Mouse (Mus musculus) neural tube, embryonic 11.5 days (tissue): ENCODE data around the gene Aamp. TPM values are rescaled to one million over a fixed set of nuclear protein-coding genes. Genes with fewer than 3 reads are reported as not detected.

ENCODE experiments used
- ATAC-seq: fragments of 200-750 bp; cut with Nextera tagmentation; 2 replicates; pipeline ENCODE4 v1.8.0; 2017; ENCODE audit warnings: moderate number of reproducible peaks, mild to moderate bottlenecking, moderate TSS enrichment, moderate library complexity; ENCODE audit not compliant: insufficient read depth, low FRiP score, low TSS enrichment
- DNase-seq: peaks from one replicate; pipeline ENCODE4 v3.0.0-alpha.2; 2015; ENCODE audit warnings: low spot score
- H3K27ac ChIP-seq: fragments of 300-500 bp; sonication (generic); 2 replicates; pipeline ENCODE4 v1.5.1; 2014; ENCODE audit warnings: low read depth, mild to moderate bottlenecking, low read length
- H3K27me3 ChIP-seq: fragments of 300-500 bp; sonication (generic); 2 replicates; pipeline ENCODE4 v1.6.1; 2014; ENCODE audit warnings: mild to moderate bottlenecking, low read length, mixed read lengths; ENCODE audit not compliant: control insufficient read depth, insufficient read depth
- H3K36me3 ChIP-seq: fragments of 300-500 bp; sonication (generic); 2 replicates; pipeline ENCODE4 v1.6.1; 2014; ENCODE audit warnings: mild to moderate bottlenecking, low read length, moderate library complexity, mixed read lengths; ENCODE audit not compliant: control insufficient read depth, insufficient read depth
- H3K4me1 ChIP-seq: fragments of 300-500 bp; sonication (generic); 2 replicates; pipeline ENCODE4 v1.6.1; 2014; ENCODE audit warnings: low read length, mixed read lengths; ENCODE audit not compliant: control insufficient read depth, insufficient read depth
- H3K4me2 ChIP-seq: fragments of 300-500 bp; sonication (generic); 2 replicates; pipeline ENCODE4 v1.6.1; 2014; ENCODE audit warnings: low read depth, mild to moderate bottlenecking, moderate library complexity
- H3K4me3 ChIP-seq: fragments of 300-500 bp; sonication (generic); 2 replicates; pipeline ENCODE4 v1.5.1; 2014; ENCODE audit warnings: low read depth, low read length
- H3K9ac ChIP-seq: fragments of 300-500 bp; sonication (generic); 2 replicates; pipeline ENCODE4 v1.6.1; 2014; ENCODE audit warnings: mild to moderate bottlenecking, low read length
- H3K9me3 ChIP-seq: fragments of 300-500 bp; sonication (generic); 2 replicates; pipeline ENCODE4 v1.6.1; 2016; ENCODE audit warnings: low read length; ENCODE audit not compliant: control insufficient read depth
- WGBS: fragments of 180-500 bp; shearing (Covaris S2); extraction: QIAGEN DNeasy Blood & Tissue Kit; methylation state at CpG from one replicate; pipeline ENCODE4 v1.1.7; 2014; 5-methylcytosine and 5-hydroxymethylcytosine counted together
- polyA plus RNA-seq: library from polyadenylated mRNA; unstranded; fragments of >200 nt; fragmentation: Nextera tagmentation; extraction: Ambion mirVana; gene quantifications from 2 replicates; pipeline ENCODE4 v1.2.1, GENCODE M21; 2014

The Aamp gene
- polyA plus RNA-seq, 1 experiment from 2014 or later, result 215 TPM

DNA sequence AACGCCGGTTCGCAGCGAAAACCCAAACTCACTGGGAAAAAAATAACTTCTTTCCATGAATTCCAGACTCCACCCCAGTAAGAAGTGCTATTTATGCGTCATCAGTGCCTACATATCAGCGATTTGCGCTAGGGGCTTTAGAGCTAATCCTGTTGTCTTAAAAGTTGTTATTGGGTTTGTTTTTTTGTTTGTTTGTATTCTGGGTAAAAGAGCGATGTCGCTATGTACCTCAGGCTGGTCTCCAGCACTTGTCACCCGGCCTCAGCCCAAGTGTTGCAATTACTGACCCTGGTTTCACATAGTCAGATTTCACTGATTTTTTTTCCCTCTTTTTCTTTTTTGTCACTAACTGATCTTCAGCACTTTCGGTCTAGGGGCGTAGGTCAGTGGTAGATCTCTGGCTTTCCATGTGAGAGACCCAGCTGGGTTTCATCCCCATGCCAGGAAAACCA is 19.8 kb upstream of the Aamp start:
- Histone ChIP-seq H3K9me3 (no peaks in the 10 kb centered on the region), H3K27me3 (0 out of 2 replicates have a peak, but pooled peaks cover 2% of the 10 kb centered on the region), H3K9ac (peak overlapping the region; percentile 66), H3K4me3 (peak overlapping the region; percentile 51), H3K4me2 (peak overlapping the region; percentile 82), H3K36me3 (no peaks in the 10 kb centered on the region), H3K27ac (no peak overlapping the region), H3K4me1 (peaks cover 6% of the 10 kb centered on the region; the same call in 1 of the 2 replicates)
- DNase-seq, result no peak
- ATAC-seq, result no peak
- WGBS, result 5% methylated on average over 12 of the region's 12 CpGs

DNA sequence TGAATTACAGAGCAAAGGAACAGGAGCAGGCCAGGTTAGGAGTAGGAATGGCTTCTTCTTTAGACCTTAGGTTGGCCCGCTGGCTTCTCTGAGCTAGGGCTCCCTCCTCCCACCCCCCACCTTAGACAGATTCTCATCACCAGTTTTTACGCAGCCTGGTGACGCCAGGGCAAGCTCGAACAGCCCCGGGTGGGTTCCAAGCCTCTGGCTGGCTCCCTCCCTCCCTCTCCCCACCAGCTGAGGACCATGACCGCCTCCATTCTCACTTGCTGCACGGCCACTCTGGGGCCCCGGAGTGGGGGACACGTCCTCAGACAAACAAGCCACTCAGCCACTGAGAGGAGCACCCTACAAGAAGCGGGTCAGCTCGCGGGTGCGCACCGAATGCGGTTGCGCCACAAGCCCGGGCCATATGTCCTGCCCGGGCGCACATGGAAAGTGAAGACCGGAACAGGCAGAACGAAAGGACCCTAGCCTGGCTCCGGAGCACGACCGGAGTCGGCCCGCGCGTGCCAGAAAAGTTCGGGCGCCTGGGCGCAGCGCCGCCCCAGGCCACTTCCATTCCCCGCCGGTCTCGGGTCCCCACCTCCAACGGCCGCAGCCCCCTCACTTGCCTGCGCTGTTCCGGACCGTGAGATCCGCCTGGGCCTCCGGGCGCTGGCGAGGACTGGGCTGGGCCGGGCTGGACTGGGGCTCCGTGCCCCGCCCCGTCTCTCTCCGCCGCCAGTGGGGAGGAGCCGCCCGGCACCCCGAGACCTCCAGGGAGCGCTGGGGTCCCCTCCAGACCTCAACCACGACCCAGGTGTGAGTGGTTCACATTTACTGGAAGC is 19.2 kb upstream of the Aamp start:
- peak; percentile 58 for ATAC-seq
- H3K9me3 ChIP-seq, result no peaks in the 10 kb centered on the region

DNA sequence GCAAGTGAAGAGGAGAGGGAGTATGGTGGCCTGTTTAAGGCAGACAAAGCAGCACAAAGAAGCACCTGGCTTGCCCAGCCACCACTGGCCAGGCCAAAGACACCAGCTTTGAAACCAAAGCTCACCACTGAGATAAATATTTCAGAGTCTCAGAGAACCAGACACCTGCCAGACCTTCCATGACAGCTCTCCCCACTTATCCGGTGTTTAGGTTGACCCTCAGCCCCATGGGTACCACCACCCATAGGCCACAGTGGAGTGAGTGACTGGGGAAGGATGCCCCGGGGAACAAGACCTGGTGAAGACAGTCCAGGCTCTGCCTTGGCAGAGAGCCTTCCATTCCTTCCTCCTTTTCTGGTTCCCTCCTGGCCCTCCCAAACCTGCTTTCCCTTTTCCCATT is 18.3 kb upstream of the Aamp start:
- no peak overlapping the region for H3K4me3 ChIP-seq
- H3K36me3 ChIP-seq, result no peaks in the 10 kb centered on the region
- ATAC-seq (no peak), DNase-seq (no peak)
- WGBS, result 88% methylated on average over 2 of the region's 2 CpGs
- H3K27ac ChIP-seq, result no peak overlapping the region
- H3K4me1 ChIP-seq, result peaks cover 6% of the 10 kb centered on the region; the same call in 1 of the 2 replicates
- H3K9ac ChIP-seq, result no peak overlapping the region
- H3K4me2 ChIP-seq, result no peak overlapping the region
- H3K27me3 ChIP-seq, result 0 out of 2 replicates have a peak, but pooled peaks cover 2% of the 10 kb centered on the region
- no peaks in the 10 kb centered on the region for H3K9me3 ChIP-seq

More for the DNA sequence above, 19.2 kb upstream of the Aamp start:
- 0 out of 2 replicates have a peak, but pooled peaks cover 2% of the 10 kb centered on the region for H3K27me3 ChIP-seq
- peak overlapping the region; percentile 51 for H3K4me3 ChIP-seq
- peak overlapping the region; percentile 82 for H3K4me2 ChIP-seq
- peaks cover 6% of the 10 kb centered on the region; the same call in 1 of the 2 replicates for H3K4me1 ChIP-seq
- 0 out of 2 replicates have a peak overlapping the region, but pooled peaks have one; percentile 20 for H3K27ac ChIP-seq
- DNase-seq, result peak; percentile 59
- no peaks in the 10 kb centered on the region for H3K36me3 ChIP-seq
- WGBS, result under 1% methylated on average over 55 of the region's 56 CpGs
- peak overlapping the region; percentile 66 for H3K9ac ChIP-seq

DNA sequence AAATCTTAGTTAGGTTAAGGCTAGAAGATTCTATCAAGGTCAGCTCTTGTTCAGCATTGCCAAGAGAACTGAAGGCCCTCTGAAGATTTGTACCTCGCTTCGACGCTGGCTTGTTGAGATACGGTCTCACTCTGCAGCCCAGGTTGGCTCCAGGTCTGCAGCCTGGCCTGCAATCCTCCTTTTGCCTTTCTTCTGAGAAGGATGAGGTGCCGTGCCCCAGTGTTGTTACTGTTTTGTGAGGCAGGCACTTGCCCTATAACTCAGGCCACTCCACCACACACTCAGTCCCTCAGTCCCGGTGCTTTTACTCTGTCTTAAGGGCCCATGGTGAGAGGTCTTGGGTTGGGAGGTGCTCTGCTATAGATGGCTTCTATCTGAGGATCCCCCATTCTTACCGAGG is 17.7 kb upstream of the Aamp start:
- Histone ChIP-seq H3K9me3 (no peaks in the 10 kb centered on the region), H3K4me1 (peaks cover 6% of the 10 kb centered on the region; the same call in 1 of the 2 replicates), H3K36me3 (no peaks in the 10 kb centered on the region), H3K4me3 (no peak overlapping the region), H3K27me3 (0 out of 2 replicates have a peak, but pooled peaks cover 2% of the 10 kb centered on the region), H3K4me2 (no peak overlapping the region), H3K9ac (no peak overlapping the region), H3K27ac (no peak overlapping the region)
- 86% methylated on average over 7 of the region's 7 CpGs for WGBS
- DNase-seq (no peak), ATAC-seq (no peak)

DNA sequence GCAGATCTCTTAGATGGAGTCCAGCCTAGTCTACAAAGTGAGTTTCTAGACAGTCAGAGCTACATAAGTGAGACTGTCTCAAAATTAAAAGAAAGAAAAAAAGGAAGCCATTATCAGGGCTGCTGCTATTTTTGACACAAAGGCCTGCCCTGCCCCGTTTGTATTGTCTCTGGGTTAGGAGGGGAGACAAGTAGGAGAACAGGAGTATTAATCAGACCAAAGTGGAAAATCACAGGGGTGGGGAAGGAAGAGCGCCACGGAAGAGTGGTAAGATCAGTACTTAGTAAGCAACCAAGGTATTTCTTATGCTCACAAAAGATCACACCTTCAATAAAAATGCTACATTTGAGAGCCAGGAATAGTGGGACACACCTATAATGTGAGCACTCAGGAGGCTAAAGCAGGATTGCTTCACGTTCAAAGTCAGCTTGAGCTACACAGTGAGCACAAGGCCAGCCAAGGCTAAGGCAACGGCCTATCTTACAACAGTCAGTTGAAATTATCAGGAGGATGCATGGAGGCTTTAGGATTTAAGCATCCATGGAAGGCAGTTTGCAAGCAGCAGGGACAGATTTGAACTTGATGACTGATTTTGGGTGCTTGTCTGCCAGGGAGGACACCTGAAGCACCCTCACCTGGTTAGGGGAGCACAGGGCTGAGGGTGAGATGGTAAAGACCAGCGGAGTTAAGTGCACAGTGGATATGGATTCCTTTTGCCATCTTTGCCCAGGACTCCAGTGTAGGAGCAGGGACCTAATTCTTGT is 16.0 kb upstream of the Aamp start:
- no peak overlapping the region for H3K27ac ChIP-seq
- no peak overlapping the region for H3K4me3 ChIP-seq
- WGBS, result 83% methylated on average over 6 of the region's 6 CpGs
- no peak overlapping the region for H3K4me2 ChIP-seq
- H3K9me3 ChIP-seq, result no peaks in the 10 kb centered on the region
- DNase-seq (no peak), ATAC-seq (no peak)
- no peak overlapping the region for H3K9ac ChIP-seq
- peaks cover 10% of the 10 kb centered on the region for H3K4me1 ChIP-seq
- 0 out of 2 replicates have a peak, but pooled peaks cover 2% of the 10 kb centered on the region for H3K27me3 ChIP-seq
- no peaks in the 10 kb centered on the region for H3K36me3 ChIP-seq

DNA sequence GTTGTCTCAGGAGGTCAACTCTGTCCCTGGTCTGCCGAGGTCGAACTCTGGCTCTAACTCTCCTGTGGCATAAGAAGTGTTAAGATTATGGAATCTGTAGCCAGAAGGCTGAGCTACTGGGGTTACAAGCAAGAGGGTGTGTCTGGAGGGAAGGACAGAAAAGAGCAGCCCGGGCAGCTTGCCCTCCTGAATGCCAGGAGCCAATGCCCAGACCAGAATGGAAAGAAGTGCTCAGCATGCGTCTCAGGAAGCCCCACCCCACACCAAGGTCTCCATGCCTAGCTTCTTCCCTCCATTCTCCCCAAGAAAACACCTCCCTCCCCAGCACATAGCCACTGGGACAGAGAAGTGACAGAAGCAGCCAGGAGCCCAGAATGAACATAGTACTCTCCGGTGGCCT is 14.5 kb upstream of the Aamp start:
- no peaks in the 10 kb centered on the region for H3K9me3 ChIP-seq
- H3K4me2 ChIP-seq, result no peak overlapping the region
- H3K36me3 ChIP-seq, result no peaks in the 10 kb centered on the region
- H3K9ac ChIP-seq, result no peak overlapping the region
- no peak overlapping the region for H3K27ac ChIP-seq
- DNase-seq (no peak), ATAC-seq (no peak)
- H3K4me1 ChIP-seq, result peaks cover 12% of the 10 kb centered on the region
- H3K4me3 ChIP-seq, result no peak overlapping the region
- WGBS, result 78% methylated on average over 5 of the region's 5 CpGs
- H3K27me3 ChIP-seq, result 0 out of 2 replicates have a peak, but pooled peaks cover under 1% of the 10 kb centered on the region

DNA sequence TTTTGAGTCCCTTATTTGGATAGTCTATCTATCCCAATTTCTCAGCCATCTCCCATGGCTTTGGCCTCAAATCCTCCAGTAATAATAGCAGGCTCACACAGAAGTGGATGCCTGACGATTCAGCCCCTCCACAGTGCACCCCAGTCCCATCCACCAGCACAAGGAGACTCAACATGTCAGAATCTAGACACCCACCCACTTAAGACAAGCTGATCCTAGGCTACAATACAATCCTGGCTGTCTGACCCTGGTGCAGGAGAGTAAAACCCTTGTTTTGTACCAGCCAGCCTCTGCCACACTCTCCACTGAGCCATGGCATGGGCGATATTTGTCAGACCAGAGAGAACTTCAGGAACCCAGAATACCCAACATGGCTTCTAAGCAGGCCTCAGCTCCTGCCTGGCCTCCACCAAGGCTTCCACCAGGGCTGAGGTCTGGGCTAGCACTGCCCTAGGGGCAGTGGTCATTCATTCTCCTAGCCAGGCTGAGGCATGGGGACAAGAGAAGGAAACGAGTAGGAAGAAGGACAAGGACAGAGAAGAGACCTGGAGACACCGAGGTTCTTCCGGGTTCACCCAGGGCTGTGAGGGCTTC is 13.7 kb upstream of the Aamp start:
- no peak overlapping the region for H3K4me2 ChIP-seq
- no peaks in the 10 kb centered on the region for H3K36me3 ChIP-seq
- no peaks in the 10 kb centered on the region for H3K9me3 ChIP-seq
- DNase-seq (no peak), ATAC-seq (no peak)
- H3K27ac ChIP-seq, result no peak overlapping the region
- no peaks in the 10 kb centered on the region for H3K27me3 ChIP-seq
- H3K4me3 ChIP-seq, result no peak overlapping the region
- peaks cover 9% of the 10 kb centered on the region for H3K4me1 ChIP-seq
- H3K9ac ChIP-seq, result no peak overlapping the region
- WGBS, result 87% methylated on average over 5 of the region's 5 CpGs

DNA sequence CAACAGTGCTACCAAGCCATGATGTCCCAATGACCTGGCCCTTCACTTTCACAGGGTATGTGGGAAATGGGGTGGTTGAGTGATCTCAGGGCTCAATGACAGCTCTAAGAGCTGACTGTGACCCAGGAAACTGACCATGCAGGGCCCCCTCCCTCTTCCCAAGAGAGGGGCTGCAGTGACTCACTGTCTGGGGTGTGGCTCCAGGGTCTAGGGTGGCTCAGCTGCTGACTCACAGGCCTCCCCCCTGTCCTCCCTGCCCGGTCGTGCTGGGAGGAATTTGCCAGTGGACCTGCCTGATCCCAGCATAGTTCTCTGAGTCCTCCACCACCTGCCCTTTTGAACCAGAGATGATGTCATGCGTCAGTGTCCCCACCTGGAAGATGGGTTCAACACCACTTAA is 12.7 kb upstream of the Aamp start:
- Histone ChIP-seq H3K36me3 (no peaks in the 10 kb centered on the region), H3K27me3 (no peaks in the 10 kb centered on the region), H3K9ac (no peak overlapping the region), H3K9me3 (no peaks in the 10 kb centered on the region), H3K27ac (no peak overlapping the region), H3K4me1 (peaks cover 9% of the 10 kb centered on the region), H3K4me3 (no peak overlapping the region), H3K4me2 (no peak overlapping the region)
- ATAC-seq, result no peak
- no peak for DNase-seq
- 80% methylated on average over 3 of the region's 3 CpGs for WGBS
